15 mouse cellular contexts compared by ENCODE assay signal in genomic region chr12:73511467-73512047, GRCm38 (mm10). TPM values are rescaled to one million over a fixed set of nuclear protein-coding genes. Genes with fewer than 3 reads are reported as not detected.
"Had no signal": no experiment of that assay in that cellular context is flagged by ENCODE, and none has a peak within 500 bp of the region (broad histone marks: within the 10 kb centered on the region; RNA-seq: fewer than 3 reads in every experiment).

No protein-coding gene starts in this region.

- H3K4me3 ChIP-seq: intestine, embryonic 15.5 days; kidney, embryonic 15.5 days; liver, embryonic 12.5 days; lung, embryonic 15.5 days; myocyte; neural tube, embryonic 15.5 days; stomach, embryonic 15.5 days had no signal

- H3K27ac ChIP-seq: intestine, embryonic 15.5 days; kidney, embryonic 15.5 days; liver, embryonic 12.5 days; lung, embryonic 15.5 days; neural tube, embryonic 15.5 days; stomach, embryonic 15.5 days had no signal

- H3K27me3 ChIP-seq: intestine, embryonic 15.5 days; lung, embryonic 15.5 days; neural tube, embryonic 15.5 days had no signal

- ATAC-seq: intestine, embryonic 15.5 days; liver, embryonic 12.5 days had no signal

- H3K4me2 ChIP-seq: intestine, embryonic 15.5 days; kidney, embryonic 15.5 days; liver, embryonic 12.5 days; lung, embryonic 15.5 days; neural tube, embryonic 15.5 days; stomach, embryonic 15.5 days had no signal

- H3K36me3 ChIP-seq: intestine, embryonic 15.5 days; kidney, embryonic 15.5 days; liver, embryonic 12.5 days; lung, embryonic 15.5 days; neural tube, embryonic 15.5 days; stomach, embryonic 15.5 days had no signal

- H3K9me3 ChIP-seq: intestine, embryonic 15.5 days; kidney, embryonic 15.5 days; liver, embryonic 12.5 days; lung, embryonic 15.5 days; neural tube, embryonic 15.5 days; stomach, embryonic 15.5 days had no signal

- H3K4me1 ChIP-seq: intestine, embryonic 15.5 days; liver, embryonic 12.5 days; neural tube, embryonic 15.5 days had no signal

- DNase-seq: kidney, adult 2 months; kidney, postnatal 14 days; left cerebral cortex, postnatal 4 days; lung, postnatal 14 days; midbrain, embryonic 14.5 days; right cerebral cortex, postnatal 14 days; thymus, adult 2 months; thymus, postnatal 25 days had no signal

- H3K9ac ChIP-seq: intestine, embryonic 15.5 days; kidney, embryonic 15.5 days; liver, embryonic 12.5 days; lung, embryonic 15.5 days; neural tube, embryonic 15.5 days; stomach, embryonic 15.5 days had no signal

RNA-seq across cellular contexts. Expression of gene Tmem30b, which starts 34.6 kb away (rescaled TPM):
- polyA plus RNA-seq: myocyte had no signal
